Mouse (Mus musculus): ENCODE measurements around the gene Hes7. TPM values are rescaled to one million over a fixed set of nuclear protein-coding genes. Genes with fewer than 3 reads are reported as not detected.

Gene Hes7
- polyA plus RNA-seq, 1 experiment from 2014 or later, result 1.1 TPM

GRCm38 (mm10) chr11:69086390-69086789 is 33.8 kb upstream of the Hes7 start:
- Histone ChIP-seq H3K4me2 (ENCODE audit: low read length) (no peak overlapping the region), H3K4me3 (ENCODE audit: low read depth, low read length) (no peak overlapping the region), H3K36me3 (ENCODE audit: control insufficient read depth, insufficient read depth, low read length) (peaks cover 6% of the 10 kb centered on the region; the same call in 1 of the 2 replicates), H3K27me3 (ENCODE audit: control insufficient read depth, insufficient read depth, low read depth, low read length) (no peaks in the 10 kb centered on the region), H3K4me1 (ENCODE audit: control insufficient read depth, insufficient read depth, low read length) (peaks cover 25% of the 10 kb centered on the region), H3K9ac (ENCODE audit: low read depth, low read length) (no peak overlapping the region), H3K27ac (ENCODE audit: low read length) (no peak overlapping the region), H3K9me3 (replicated peaks; ENCODE audit: control insufficient read depth, low read length, poor library complexity, severe bottlenecking) (no peaks in the 10 kb centered on the region)
- no peak for ATAC-seq
- 76% methylated on average over 6 of the region's 6 CpGs for WGBS

DNA sequence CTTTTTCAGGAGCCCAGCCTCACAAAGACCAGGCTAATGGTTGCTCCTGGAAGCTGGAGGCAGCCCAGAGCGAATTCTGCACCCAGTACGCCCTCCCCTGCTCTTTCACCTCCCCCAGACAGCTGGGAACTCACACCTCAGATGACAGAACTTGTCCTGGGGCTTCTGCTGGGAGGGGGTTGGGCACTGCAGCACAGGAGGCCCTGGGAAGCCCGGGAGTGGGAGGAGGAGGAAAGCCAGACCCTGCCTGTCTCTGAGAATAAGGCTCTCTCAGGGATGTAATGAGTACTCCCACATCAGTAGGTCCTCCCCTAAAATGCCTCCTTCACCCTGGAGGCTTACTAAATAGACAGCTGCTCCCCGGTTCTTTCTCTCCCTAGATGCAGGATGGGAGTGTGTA is 33.1 kb upstream of the Hes7 start:
- Histone ChIP-seq H3K27ac (ENCODE audit: low read length) (no peak overlapping the region; the same call in 1 of the 2 replicates), H3K4me3 (ENCODE audit: low read depth, low read length) (no peak overlapping the region), H3K4me2 (ENCODE audit: low read length) (no peak overlapping the region), H3K9me3 (replicated peaks; ENCODE audit: control insufficient read depth, low read length, poor library complexity, severe bottlenecking) (no peaks in the 10 kb centered on the region), H3K36me3 (ENCODE audit: control insufficient read depth, insufficient read depth, low read length) (peaks cover 8% of the 10 kb centered on the region; the same call in 1 of the 2 replicates), H3K4me1 (ENCODE audit: control insufficient read depth, insufficient read depth, low read length) (peaks cover 27% of the 10 kb centered on the region), H3K27me3 (ENCODE audit: control insufficient read depth, insufficient read depth, low read depth, low read length) (no peaks in the 10 kb centered on the region), H3K9ac (ENCODE audit: low read depth, low read length) (no peak overlapping the region)
- WGBS, result 39% methylated on average over 4 of the region's 4 CpGs
- no peak for ATAC-seq

- no peak for ATAC-seq
- Histone ChIP-seq H3K4me1 (ENCODE audit: control insufficient read depth, insufficient read depth, low read length) (peaks cover 27% of the 10 kb centered on the region), H3K36me3 (ENCODE audit: control insufficient read depth, insufficient read depth, low read length) (peaks cover 8% of the 10 kb centered on the region; the same call in 1 of the 2 replicates), H3K27me3 (ENCODE audit: control insufficient read depth, insufficient read depth, low read depth, low read length) (no peaks in the 10 kb centered on the region), H3K4me2 (ENCODE audit: low read length) (peak overlapping the region; percentile 85), H3K9ac (ENCODE audit: low read depth, low read length) (no peak overlapping the region; the same call in 1 of the 2 replicates), H3K27ac (ENCODE audit: low read length) (peak overlapping the region; percentile 98), H3K4me3 (ENCODE audit: low read depth, low read length) (no peak overlapping the region), H3K9me3 (replicated peaks; ENCODE audit: control insufficient read depth, low read length, poor library complexity, severe bottlenecking) (no peaks in the 10 kb centered on the region)
- 75% methylated on average over 2 of the region's 2 CpGs for WGBS
Observed at GRCm38 (mm10) chr11:69087597-69087996, 32.6 kb upstream of the Hes7 start.

DNA sequence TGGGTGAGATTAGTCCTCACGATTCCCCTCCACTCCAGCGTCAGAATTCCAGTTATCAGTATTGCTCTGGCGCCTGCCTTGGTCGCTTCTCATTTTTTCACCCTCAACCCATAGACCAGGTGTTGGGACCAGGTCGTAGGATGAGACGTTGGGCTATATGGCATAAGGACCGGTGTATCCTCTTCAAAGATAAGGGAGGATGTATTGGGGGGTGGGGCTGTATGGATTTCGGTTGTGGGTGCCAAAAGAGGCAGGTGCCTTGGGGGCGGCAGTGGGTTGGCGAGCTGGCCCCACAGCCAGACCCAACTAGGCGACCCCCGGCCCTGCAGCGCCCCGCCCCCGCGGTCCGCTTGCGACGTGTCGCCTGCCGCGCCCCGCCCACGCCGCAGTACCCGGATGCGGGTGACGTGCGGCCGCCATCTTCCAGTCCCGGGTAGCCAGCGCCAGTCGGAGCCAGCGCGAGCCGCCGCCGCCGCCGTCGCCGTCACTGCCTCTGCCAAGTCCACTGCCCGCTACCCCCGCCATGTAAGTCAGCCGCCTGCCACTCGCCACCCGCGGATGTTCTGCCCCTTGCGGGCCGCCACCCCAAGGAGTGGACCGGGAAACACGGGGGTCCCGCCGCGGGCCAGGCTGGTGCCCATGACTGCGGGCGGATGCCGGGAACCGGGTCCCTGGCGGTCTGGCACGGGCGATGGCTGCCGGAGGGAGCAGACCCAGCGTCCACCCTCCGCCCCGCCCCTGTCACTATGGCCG is 31.9 kb upstream of the Hes7 start, which contains the start of gene Vamp2:
Vamp2 (plus strand) TSS at position 388 of the 753 bp plus-strand sequence.
- Histone ChIP-seq H3K9ac (ENCODE audit: low read depth, low read length) (peak within 1 kb of the TSS; percentile 99), H3K36me3 (ENCODE audit: control insufficient read depth, insufficient read depth, low read length) (peaks cover 8% of the 10 kb centered on the region; the same call in 1 of the 2 replicates), H3K27me3 (ENCODE audit: control insufficient read depth, insufficient read depth, low read depth, low read length) (no peaks in the 10 kb centered on the region), H3K4me2 (ENCODE audit: low read length) (peak within 1 kb of the TSS; percentile 85), H3K9me3 (replicated peaks; ENCODE audit: control insufficient read depth, low read length, poor library complexity, severe bottlenecking) (no peaks in the 10 kb centered on the region), H3K4me1 (ENCODE audit: control insufficient read depth, insufficient read depth, low read length) (peaks cover 27% of the 10 kb centered on the region), H3K4me3 (ENCODE audit: low read depth, low read length) (peak within 1 kb of the TSS; percentile 83), H3K27ac (ENCODE audit: low read length) (peak within 1 kb of the TSS; percentile 98)
- under 1% methylated on average over 61 of the region's 67 CpGs for WGBS
- peak; percentile 82 for ATAC-seq

DNA sequence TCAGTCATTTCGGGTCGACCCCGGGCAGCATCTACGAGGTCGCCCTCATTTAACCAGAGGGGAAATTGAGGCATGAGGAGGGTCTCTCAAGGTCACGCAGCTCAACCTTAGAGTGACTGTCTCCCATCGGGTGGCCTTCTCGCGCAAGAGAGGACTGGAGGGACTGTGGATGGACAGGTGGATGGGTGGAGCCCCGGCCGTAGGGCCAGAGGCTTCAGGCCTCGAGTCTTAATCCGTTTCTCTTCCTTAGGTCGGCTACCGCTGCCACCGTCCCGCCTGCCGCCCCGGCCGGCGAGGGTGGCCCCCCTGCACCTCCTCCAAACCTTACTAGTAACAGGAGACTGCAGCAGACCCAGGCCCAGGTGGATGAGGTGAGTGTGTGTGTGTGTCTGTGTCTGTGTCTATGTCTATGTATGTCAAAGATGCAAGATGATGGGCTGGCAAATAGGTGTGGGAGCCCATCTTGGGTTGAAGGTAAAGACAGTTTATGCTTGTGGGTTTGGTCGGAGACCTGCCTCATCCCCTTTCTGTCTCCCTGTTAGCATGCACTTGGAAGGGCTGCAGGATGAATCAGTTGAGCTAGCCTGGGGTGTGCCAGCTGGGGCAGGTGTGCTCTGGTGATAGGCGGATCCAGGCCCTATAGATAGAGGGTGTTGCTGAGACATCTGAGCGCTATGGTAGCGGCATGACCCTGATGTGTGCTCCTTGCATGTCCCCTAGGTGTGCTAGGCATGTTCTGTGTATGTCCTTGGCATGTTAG is 31.2 kb upstream of the Hes7 start:
- peaks cover 8% of the 10 kb centered on the region; the same call in 1 of the 2 replicates for H3K36me3 ChIP-seq (ENCODE audit: control insufficient read depth, insufficient read depth, low read length)
- H3K4me1 ChIP-seq (ENCODE audit: control insufficient read depth, insufficient read depth, low read length), result peaks cover 27% of the 10 kb centered on the region
- H3K27me3 ChIP-seq (ENCODE audit: control insufficient read depth, insufficient read depth, low read depth, low read length), result no peaks in the 10 kb centered on the region
- H3K4me2 ChIP-seq (ENCODE audit: low read length), result peak overlapping the region; percentile 85
- peak overlapping the region; percentile 83 for H3K4me3 ChIP-seq (ENCODE audit: low read depth, low read length)
- H3K9ac ChIP-seq (ENCODE audit: low read depth, low read length), result peak overlapping the region; percentile 99
- peak; percentile 26 for ATAC-seq
- WGBS, result 11% methylated on average over 25 of the region's 25 CpGs
- peak overlapping the region; percentile 98 for H3K27ac ChIP-seq (ENCODE audit: low read length)
- no peaks in the 10 kb centered on the region for H3K9me3 ChIP-seq (replicated peaks; ENCODE audit: control insufficient read depth, low read length, poor library complexity, severe bottlenecking)

GRCm38 (mm10) chr11:69089616-69090290 is 30.5 kb upstream of the Hes7 start:
- no peak overlapping the region for H3K27ac ChIP-seq (ENCODE audit: low read length)
- peaks cover 30% of the 10 kb centered on the region for H3K4me1 ChIP-seq (ENCODE audit: control insufficient read depth, insufficient read depth, low read length)
- H3K4me2 ChIP-seq (ENCODE audit: low read length), result peak overlapping the region; percentile 85
- no peaks in the 10 kb centered on the region for H3K9me3 ChIP-seq (replicated peaks; ENCODE audit: control insufficient read depth, low read length, poor library complexity, severe bottlenecking)
- peak overlapping the region; percentile 99 for H3K9ac ChIP-seq (ENCODE audit: low read depth, low read length)
- no peak for ATAC-seq
- no peaks in the 10 kb centered on the region for H3K27me3 ChIP-seq (ENCODE audit: control insufficient read depth, insufficient read depth, low read depth, low read length)
- 92% methylated on average over 12 of the region's 12 CpGs for WGBS
- peaks cover 8% of the 10 kb centered on the region; the same call in 1 of the 2 replicates for H3K36me3 ChIP-seq (ENCODE audit: control insufficient read depth, insufficient read depth, low read length)
- H3K4me3 ChIP-seq (ENCODE audit: low read depth, low read length), result peak overlapping the region; percentile 83

- no peak for ATAC-seq
- H3K4me2 ChIP-seq (ENCODE audit: low read length), result peak overlapping the region; percentile 85
- H3K4me3 ChIP-seq (ENCODE audit: low read depth, low read length), result no peak overlapping the region
- H3K4me1 ChIP-seq (ENCODE audit: control insufficient read depth, insufficient read depth, low read length), result peaks cover 32% of the 10 kb centered on the region
- no peak overlapping the region for H3K27ac ChIP-seq (ENCODE audit: low read length)
- no peaks in the 10 kb centered on the region for H3K9me3 ChIP-seq (replicated peaks; ENCODE audit: control insufficient read depth, low read length, poor library complexity, severe bottlenecking)
- peaks cover 8% of the 10 kb centered on the region; the same call in 1 of the 2 replicates for H3K36me3 ChIP-seq (ENCODE audit: control insufficient read depth, insufficient read depth, low read length)
- H3K27me3 ChIP-seq (ENCODE audit: control insufficient read depth, insufficient read depth, low read depth, low read length), result no peaks in the 10 kb centered on the region
- WGBS, result 57% methylated on average over 6 of the region's 6 CpGs
- H3K9ac ChIP-seq (ENCODE audit: low read depth, low read length), result no peak overlapping the region
Observed at GRCm38 (mm10) chr11:69090367-69090766, 29.8 kb upstream of the Hes7 start.

GRCm38 (mm10) chr11:69091566-69092385 is 28.4 kb upstream of the Hes7 start:
- no peaks in the 10 kb centered on the region for H3K9me3 ChIP-seq (replicated peaks; ENCODE audit: control insufficient read depth, low read length, poor library complexity, severe bottlenecking)
- H3K27ac ChIP-seq (ENCODE audit: low read length), result no peak overlapping the region

More at GRCm38 (mm10) chr11:69091566-69092385, 28.4 kb upstream of the Hes7 start:
- H3K36me3 ChIP-seq (ENCODE audit: control insufficient read depth, insufficient read depth, low read length), result peaks cover 8% of the 10 kb centered on the region; the same call in 1 of the 2 replicates
- peaks cover 43% of the 10 kb centered on the region for H3K4me1 ChIP-seq (ENCODE audit: control insufficient read depth, insufficient read depth, low read length)
- WGBS, result 61% methylated on average over 7 of the region's 7 CpGs
- no peak overlapping the region for H3K4me2 ChIP-seq (ENCODE audit: low read length)
- H3K4me3 ChIP-seq (ENCODE audit: low read depth, low read length), result no peak overlapping the region
- no peaks in the 10 kb centered on the region for H3K27me3 ChIP-seq (ENCODE audit: control insufficient read depth, insufficient read depth, low read depth, low read length)
- H3K9ac ChIP-seq (ENCODE audit: low read depth, low read length), result 0 out of 2 replicates have a peak overlapping the region, but pooled peaks have one; percentile 7
- no peak for ATAC-seq
